Mouse (Mus musculus): ENCODE results near the gene Pttg1ip.

DNA sequence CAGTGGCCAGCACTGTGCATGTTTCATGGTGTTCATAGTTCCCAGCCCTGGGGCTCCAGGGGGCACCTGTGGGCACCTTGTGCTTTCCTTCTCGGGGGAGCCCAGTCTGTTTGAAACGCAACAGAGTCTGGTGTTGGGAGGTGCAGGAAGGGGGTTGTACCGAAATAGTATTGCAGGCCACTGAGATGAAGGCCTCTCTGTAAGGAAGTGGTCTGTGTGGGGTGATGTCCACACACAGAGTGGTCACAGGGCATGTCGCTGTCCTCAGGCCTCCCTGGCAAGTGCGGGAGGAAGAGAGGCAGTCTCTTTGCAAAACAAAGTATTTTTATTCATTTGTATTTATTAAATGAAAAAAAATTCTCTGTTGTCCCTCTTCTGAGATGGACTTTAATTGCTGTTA lies 64.1 kb downstream of the Pttg1ip start:
- no peak for TF ChIP-seq CEBPB (IDR thresholded peaks at IDR 0.05; ENCODE audit: low read depth)
- no peak for TF ChIP-seq CTCF (IDR thresholded peaks at IDR 0.05; ENCODE audit: control insufficient read depth, insufficient read depth, insufficient read length)
- no peak for TF ChIP-seq MYOG (IDR thresholded peaks at IDR 0.05; ENCODE audit: control insufficient read depth, extremely low read depth, insufficient read length)
- TF ChIP-seq MAX (IDR thresholded peaks at IDR 0.05), result no peak
- TF ChIP-seq MYOD1 (IDR thresholded peaks at IDR 0.05; ENCODE audit: control insufficient read depth, insufficient read length, low read depth), result no peak
